Mouse (Mus musculus) limb, embryonic 13.5 days (tissue): ENCODE data around the gene Slc9a7. TPM values are rescaled to one million over a fixed set of nuclear protein-coding genes. Genes with fewer than 3 reads are reported as not detected.

Experiments
- ATAC-seq: fragments of 200-750 bp; cut with Nextera tagmentation; 2 replicates; pipeline ENCODE4 v1.8.0; 2017; ENCODE audit warnings: low read depth, moderate number of reproducible peaks, moderate TSS enrichment; ENCODE audit not compliant: low FRiP score
- H3K27ac ChIP-seq: fragments of 300-500 bp; sonication (generic); 2 replicates; pipeline ENCODE4 v1.5.1; 2015; ENCODE audit warnings: inconsistent platforms, mild to moderate bottlenecking, moderate library complexity
- H3K27me3 ChIP-seq: fragments of 300-500 bp; sonication (generic); 2 replicates; pipeline ENCODE4 v1.6.1; 2015; ENCODE audit warnings: mild to moderate bottlenecking, inconsistent platforms
- H3K36me3 ChIP-seq: fragments of 300-500 bp; sonication (generic); 2 replicates; pipeline ENCODE4 v1.6.1; 2015; ENCODE audit warnings: inconsistent platforms, mild to moderate bottlenecking, moderate library complexity
- H3K4me1 ChIP-seq: fragments of 300-500 bp; sonication (generic); 2 replicates; pipeline ENCODE4 v1.6.1; 2015; ENCODE audit warnings: inconsistent platforms
- H3K4me2 ChIP-seq: fragments of 300-500 bp; sonication (generic); replicated peaks from 2 replicates; pipeline ENCODE4 v1.6.1; 2015; ENCODE audit warnings: inconsistent platforms, mild to moderate bottlenecking, moderate library complexity
- H3K4me3 ChIP-seq: fragments of 300-500 bp; sonication (generic); 2 replicates; pipeline ENCODE4 v1.5.1; 2015; ENCODE audit warnings: moderate library complexity, mild to moderate bottlenecking, inconsistent platforms
- H3K9ac ChIP-seq: fragments of 300-500 bp; sonication (generic); 2 replicates; pipeline ENCODE4 v1.6.1; 2015; ENCODE audit warnings: mild to moderate bottlenecking, inconsistent platforms
- H3K9me3 ChIP-seq: fragments of 300-500 bp; sonication (generic); 2 replicates; pipeline ENCODE4 v1.6.1; 2016; ENCODE audit warnings: inconsistent platforms
- WGBS: fragments of 180-500 bp; shearing (Covaris S2); methylation state at CpG from one replicate; pipeline ENCODE4 v1.1.7; 2015; 5-methylcytosine and 5-hydroxymethylcytosine counted together
- polyA plus RNA-seq: library from polyadenylated mRNA; unstranded; fragments of >200 nt; fragmentation: Nextera tagmentation; extraction: Ambion mirVana; gene quantifications from 2 replicates; pipeline ENCODE4 v1.2.1, GENCODE M21; 2015

The Slc9a7 gene
- polyA plus RNA-seq, 1 experiment from 2014 or later, result 1.3 TPM

GRCm38 (mm10) chrX:20269980-20270379 is 21.6 kb downstream of the Slc9a7 start:
- Histone ChIP-seq H3K4me1 (no peaks in the 10 kb centered on the region), H3K9ac (no peak overlapping the region), H3K27me3 (no peaks in the 10 kb centered on the region), H3K4me2 (no peak overlapping the region), H3K27ac (no peak overlapping the region), H3K36me3 (no peaks in the 10 kb centered on the region), H3K9me3 (no peaks in the 10 kb centered on the region), H3K4me3 (no peak overlapping the region)
- 75% methylated on average over 3 of the region's 3 CpGs for WGBS
- ATAC-seq, result no peak

- Histone ChIP-seq H3K27me3 (no peaks in the 10 kb centered on the region), H3K36me3 (no peaks in the 10 kb centered on the region), H3K4me3 (no peak overlapping the region), H3K4me2 (no peak overlapping the region), H3K9ac (no peak overlapping the region), H3K9me3 (no peaks in the 10 kb centered on the region), H3K27ac (no peak overlapping the region), H3K4me1 (no peaks in the 10 kb centered on the region)
- ATAC-seq, result no peak
- 86% methylated on average over 2 of the region's 2 CpGs for WGBS
Observed at GRCm38 (mm10) chrX:20264370-20264769, 27.2 kb downstream of the Slc9a7 start.

- no peaks in the 10 kb centered on the region for H3K27me3 ChIP-seq
- H3K27ac ChIP-seq, result no peak overlapping the region
- no peaks in the 10 kb centered on the region for H3K4me1 ChIP-seq
- H3K9ac ChIP-seq, result no peak overlapping the region
- no peak overlapping the region for H3K4me2 ChIP-seq
- ATAC-seq, result no peak
- H3K36me3 ChIP-seq, result no peaks in the 10 kb centered on the region
- H3K9me3 ChIP-seq, result no peaks in the 10 kb centered on the region
- no peak overlapping the region for H3K4me3 ChIP-seq
Observed at GRCm38 (mm10) chrX:20228102-20228501, 63.5 kb downstream of the Slc9a7 start.

- Histone ChIP-seq H3K27me3 (no peaks in the 10 kb centered on the region), H3K4me3 (no peak overlapping the region), H3K4me2 (no peak overlapping the region), H3K4me1 (no peaks in the 10 kb centered on the region), H3K9ac (no peak overlapping the region), H3K9me3 (no peaks in the 10 kb centered on the region), H3K27ac (no peak overlapping the region), H3K36me3 (no peaks in the 10 kb centered on the region)
- ATAC-seq, result no peak
- WGBS, result 93% methylated on average over 2 of the region's 2 CpGs
Observed at GRCm38 (mm10) chrX:20221486-20221885, 70.1 kb downstream of the Slc9a7 start.

GRCm38 (mm10) chrX:20185616-20186015 is 106.0 kb downstream of the Slc9a7 start:
- WGBS, result 71% methylated on average over 3 of the region's 3 CpGs
- Histone ChIP-seq H3K4me2 (no peak overlapping the region), H3K36me3 (no peaks in the 10 kb centered on the region), H3K9me3 (no peaks in the 10 kb centered on the region), H3K27ac (no peak overlapping the region), H3K9ac (no peak overlapping the region), H3K4me1 (no peaks in the 10 kb centered on the region), H3K4me3 (no peak overlapping the region), H3K27me3 (no peaks in the 10 kb centered on the region)
- no peak for ATAC-seq

- H3K9me3 ChIP-seq, result no peaks in the 10 kb centered on the region
- H3K4me3 ChIP-seq, result no peak overlapping the region
- 85% methylated on average over 1 of the region's 1 CpGs for WGBS
- no peaks in the 10 kb centered on the region for H3K27me3 ChIP-seq
- no peaks in the 10 kb centered on the region for H3K4me1 ChIP-seq
- H3K4me2 ChIP-seq, result no peak overlapping the region
- H3K9ac ChIP-seq, result no peak overlapping the region
- ATAC-seq, result no peak
- no peaks in the 10 kb centered on the region for H3K36me3 ChIP-seq
- no peak overlapping the region for H3K27ac ChIP-seq
Observed at GRCm38 (mm10) chrX:20176792-20177191, 114.8 kb downstream of the Slc9a7 start.

- H3K9ac ChIP-seq, result no peak overlapping the region
- no peaks in the 10 kb centered on the region for H3K9me3 ChIP-seq
- no peaks in the 10 kb centered on the region for H3K27me3 ChIP-seq
- no peak overlapping the region for H3K27ac ChIP-seq
- no peaks in the 10 kb centered on the region for H3K4me1 ChIP-seq
- no peak for ATAC-seq
- no peak overlapping the region for H3K4me2 ChIP-seq
- H3K4me3 ChIP-seq, result no peak overlapping the region
- no peaks in the 10 kb centered on the region for H3K36me3 ChIP-seq
Observed at GRCm38 (mm10) chrX:20168430-20168829, 123.2 kb downstream of the Slc9a7 start.

GRCm38 (mm10) chrX:20164984-20165383 is 126.6 kb downstream of the Slc9a7 start:
- no peak overlapping the region for H3K4me3 ChIP-seq
- H3K27me3 ChIP-seq, result no peaks in the 10 kb centered on the region
- no peaks in the 10 kb centered on the region for H3K9me3 ChIP-seq
- no peak for ATAC-seq
- H3K36me3 ChIP-seq, result no peaks in the 10 kb centered on the region
- H3K9ac ChIP-seq, result no peak overlapping the region
- no peak overlapping the region for H3K27ac ChIP-seq
- no peaks in the 10 kb centered on the region for H3K4me1 ChIP-seq
- H3K4me2 ChIP-seq, result no peak overlapping the region
- WGBS, result 70% methylated on average over 3 of the region's 3 CpGs

- Histone ChIP-seq H3K4me3 (no peak overlapping the region), H3K36me3 (no peaks in the 10 kb centered on the region), H3K27me3 (no peaks in the 10 kb centered on the region), H3K9ac (no peak overlapping the region), H3K27ac (no peak overlapping the region), H3K4me2 (no peak overlapping the region), H3K4me1 (no peaks in the 10 kb centered on the region), H3K9me3 (no peaks in the 10 kb centered on the region)
- WGBS, result 7% methylated on average over 4 of the region's 4 CpGs
- ATAC-seq, result peak; percentile 57
Observed at GRCm38 (mm10) chrX:20162322-20162711, 129.3 kb downstream of the Slc9a7 start.

GRCm38 (mm10) chrX:20161687-20162321 is 129.8 kb downstream of the Slc9a7 start:
- H3K27ac ChIP-seq, result no peak overlapping the region
- no peaks in the 10 kb centered on the region for H3K27me3 ChIP-seq
- no peak overlapping the region for H3K4me3 ChIP-seq
- H3K9me3 ChIP-seq, result no peaks in the 10 kb centered on the region
- 51% methylated on average over 9 of the region's 9 CpGs for WGBS
- H3K4me1 ChIP-seq, result no peaks in the 10 kb centered on the region
- no peak overlapping the region for H3K4me2 ChIP-seq
- no peak overlapping the region for H3K9ac ChIP-seq
- ATAC-seq, result no peak
- H3K36me3 ChIP-seq, result no peaks in the 10 kb centered on the region

GRCm38 (mm10) chrX:20160301-20160700 is 131.3 kb downstream of the Slc9a7 start:
- no peak overlapping the region for H3K27ac ChIP-seq
- H3K4me3 ChIP-seq, result no peak overlapping the region
- no peaks in the 10 kb centered on the region for H3K36me3 ChIP-seq
- no peak overlapping the region for H3K4me2 ChIP-seq
- WGBS, result 35% methylated on average over 1 of the region's 1 CpGs
- no peaks in the 10 kb centered on the region for H3K4me1 ChIP-seq
- no peaks in the 10 kb centered on the region for H3K9me3 ChIP-seq
- no peak for ATAC-seq
- no peak overlapping the region for H3K9ac ChIP-seq
- H3K27me3 ChIP-seq, result no peaks in the 10 kb centered on the region

- Histone ChIP-seq H3K36me3 (no peaks in the 10 kb centered on the region), H3K27me3 (no peaks in the 10 kb centered on the region), H3K4me2 (no peak overlapping the region), H3K9me3 (no peaks in the 10 kb centered on the region), H3K9ac (no peak overlapping the region), H3K4me3 (no peak overlapping the region), H3K27ac (no peak overlapping the region), H3K4me1 (no peaks in the 10 kb centered on the region)
- WGBS, result 19% methylated on average over 2 of the region's 2 CpGs
- no peak for ATAC-seq
Observed at GRCm38 (mm10) chrX:20157519-20157918, 134.1 kb downstream of the Slc9a7 start.

GRCm38 (mm10) chrX:20129466-20129865 is 162.1 kb downstream of the Slc9a7 start:
- no peak overlapping the region for H3K9ac ChIP-seq
- no peaks in the 10 kb centered on the region for H3K36me3 ChIP-seq
- no peak overlapping the region for H3K27ac ChIP-seq
- H3K9me3 ChIP-seq, result no peaks in the 10 kb centered on the region; the same call in 1 of the 2 replicates
- H3K4me1 ChIP-seq, result no peaks in the 10 kb centered on the region
- H3K27me3 ChIP-seq, result no peaks in the 10 kb centered on the region
- 88% methylated on average over 1 of the region's 1 CpGs for WGBS
- no peak overlapping the region for H3K4me2 ChIP-seq
- ATAC-seq, result no peak
- H3K4me3 ChIP-seq, result no peak overlapping the region
